Mouse (Mus musculus): ENCODE results near the gene Ppp1r12b. TPM values are rescaled to one million over a fixed set of nuclear protein-coding genes. Genes with fewer than 3 reads are reported as not detected.
A peak's percentile ranks its signal among the peaks of the same experiment; 100 is the strongest.

Ppp1r12b gene
- polyA plus RNA-seq, 1 experiment, result 6.1 TPM

- 80% methylated on average over 8 of the region's 8 CpGs for WGBS
These were observed 241.6 kb downstream of the Ppp1r12b start for GRCm38 (mm10) chr1:134714166-134714565.

GRCm38 (mm10) chr1:134713421-134713969 is 242.2 kb downstream of the Ppp1r12b start:
- Histone ChIP-seq H3K27ac (ENCODE audit: insufficient read depth, low read length) (no peak overlapping the region), H3K36me3 (ENCODE audit: control insufficient read depth, insufficient read depth, low read length) (no peaks in the 10 kb centered on the region), H3K4me1 (ENCODE audit: control insufficient read depth, insufficient read depth, insufficient read length) (peaks cover 4% of the 10 kb centered on the region; the same call in 1 of the 2 replicates), H3K4me3 (ENCODE audit: extremely low read depth, insufficient read depth, insufficient read length) (no peak overlapping the region), H3K27me3 (ENCODE audit: control insufficient read depth, insufficient read depth, low read length) (peaks cover 10% of the 10 kb centered on the region)
- 81% methylated on average over 11 of the region's 11 CpGs for WGBS
- TF ChIP-seq CTCF (IDR thresholded peaks at IDR 0.05; ENCODE audit: extremely low read depth, insufficient read depth, insufficient read length, insufficient replicate concordance) (no peak), POLR2A (IDR thresholded peaks at IDR 0.05; ENCODE audit: low read depth, low read length) (no peak)
- DNase-seq (ENCODE audit: low read depth in 1 of 2, low spot score in 2 of 2), result no peak

More at GRCm38 (mm10) chr1:134714166-134714565, 241.6 kb downstream of the Ppp1r12b start:
- no peak for DNase-seq (ENCODE audit: low read depth in 1 of 2, low spot score in 2 of 2)
- peaks cover 3% of the 10 kb centered on the region for H3K27me3 ChIP-seq (ENCODE audit: control insufficient read depth, insufficient read depth, low read length)
- peaks cover 1% of the 10 kb centered on the region; the same call in 1 of the 2 replicates for H3K4me1 ChIP-seq (ENCODE audit: control insufficient read depth, insufficient read depth, insufficient read length)
- no peaks in the 10 kb centered on the region for H3K36me3 ChIP-seq (ENCODE audit: control insufficient read depth, insufficient read depth, low read length)
- H3K4me3 ChIP-seq (ENCODE audit: extremely low read depth, insufficient read depth, insufficient read length), result no peak overlapping the region
- TF ChIP-seq POLR2A (IDR thresholded peaks at IDR 0.05; ENCODE audit: low read depth, low read length) (no peak), CTCF (IDR thresholded peaks at IDR 0.05; ENCODE audit: extremely low read depth, insufficient read depth, insufficient read length, insufficient replicate concordance) (no peak)
- H3K27ac ChIP-seq (ENCODE audit: insufficient read depth, low read length), result no peak overlapping the region

GRCm38 (mm10) chr1:134712781-134713299 is 242.9 kb downstream of the Ppp1r12b start:
- DNase-seq (ENCODE audit: low read depth in 1 of 2, low spot score in 2 of 2), result no peak
- Histone ChIP-seq H3K27me3 (ENCODE audit: control insufficient read depth, insufficient read depth, low read length) (peaks cover 10% of the 10 kb centered on the region), H3K27ac (ENCODE audit: insufficient read depth, low read length) (no peak overlapping the region), H3K4me1 (ENCODE audit: control insufficient read depth, insufficient read depth, insufficient read length) (peaks cover 4% of the 10 kb centered on the region; the same call in 1 of the 2 replicates), H3K36me3 (ENCODE audit: control insufficient read depth, insufficient read depth, low read length) (no peaks in the 10 kb centered on the region), H3K4me3 (ENCODE audit: extremely low read depth, insufficient read depth, insufficient read length) (no peak overlapping the region)
- WGBS, result 87% methylated on average over 9 of the region's 9 CpGs
- TF ChIP-seq POLR2A (IDR thresholded peaks at IDR 0.05; ENCODE audit: low read depth, low read length), result no peak
- TF ChIP-seq CTCF (IDR thresholded peaks at IDR 0.05; ENCODE audit: extremely low read depth, insufficient read depth, insufficient read length, insufficient replicate concordance), result no peak

- no peak overlapping the region for H3K4me3 ChIP-seq (ENCODE audit: extremely low read depth, insufficient read depth, insufficient read length)
- WGBS, result 69% methylated on average over 5 of the region's 5 CpGs
- no peak overlapping the region for H3K27ac ChIP-seq (ENCODE audit: insufficient read depth, low read length)
- no peaks in the 10 kb centered on the region for H3K36me3 ChIP-seq (ENCODE audit: control insufficient read depth, insufficient read depth, low read length)
- DNase-seq (ENCODE audit: low read depth in 1 of 2, low spot score in 2 of 2), result no peak
- H3K4me1 ChIP-seq (ENCODE audit: control insufficient read depth, insufficient read depth, insufficient read length), result peaks cover 4% of the 10 kb centered on the region; the same call in 1 of the 2 replicates
- H3K27me3 ChIP-seq (ENCODE audit: control insufficient read depth, insufficient read depth, low read length), result peaks cover 10% of the 10 kb centered on the region
- TF ChIP-seq POLR2A (IDR thresholded peaks at IDR 0.05; ENCODE audit: low read depth, low read length) (no peak), CTCF (IDR thresholded peaks at IDR 0.05; ENCODE audit: extremely low read depth, insufficient read depth, insufficient read length, insufficient replicate concordance) (no peak)
These were observed 244.1 kb downstream of the Ppp1r12b start for GRCm38 (mm10) chr1:134711653-134712052.

- peaks cover 10% of the 10 kb centered on the region for H3K27me3 ChIP-seq (ENCODE audit: control insufficient read depth, insufficient read depth, low read length)
- DNase-seq (ENCODE audit: low read depth in 1 of 2, low spot score in 2 of 2), result no peak
- no peak overlapping the region for H3K4me3 ChIP-seq (ENCODE audit: extremely low read depth, insufficient read depth, insufficient read length)
- no peak overlapping the region for H3K27ac ChIP-seq (ENCODE audit: insufficient read depth, low read length)
- peaks cover 4% of the 10 kb centered on the region; the same call in 1 of the 2 replicates for H3K4me1 ChIP-seq (ENCODE audit: control insufficient read depth, insufficient read depth, insufficient read length)
- TF ChIP-seq POLR2A (IDR thresholded peaks at IDR 0.05; ENCODE audit: low read depth, low read length), result no peak
- TF ChIP-seq CTCF (IDR thresholded peaks at IDR 0.05; ENCODE audit: extremely low read depth, insufficient read depth, insufficient read length, insufficient replicate concordance), result no peak
- no peaks in the 10 kb centered on the region for H3K36me3 ChIP-seq (ENCODE audit: control insufficient read depth, insufficient read depth, low read length)
- WGBS, result 93% methylated on average over 7 of the region's 7 CpGs
These were observed 244.7 kb downstream of the Ppp1r12b start for GRCm38 (mm10) chr1:134711061-134711460.

- H3K4me1 ChIP-seq (ENCODE audit: control insufficient read depth, insufficient read depth, insufficient read length), result peaks cover 4% of the 10 kb centered on the region; the same call in 1 of the 2 replicates
- no peak overlapping the region for H3K27ac ChIP-seq (ENCODE audit: insufficient read depth, low read length)
- peaks cover 10% of the 10 kb centered on the region for H3K27me3 ChIP-seq (ENCODE audit: control insufficient read depth, insufficient read depth, low read length)
- TF ChIP-seq POLR2A (IDR thresholded peaks at IDR 0.05; ENCODE audit: low read depth, low read length) (no peak), CTCF (IDR thresholded peaks at IDR 0.05; ENCODE audit: extremely low read depth, insufficient read depth, insufficient read length, insufficient replicate concordance) (no peak)
- H3K4me3 ChIP-seq (ENCODE audit: extremely low read depth, insufficient read depth, insufficient read length), result peak overlapping the region; percentile 37; the same call in 1 of the 2 replicates
- no peak for DNase-seq (ENCODE audit: low read depth in 1 of 2, low spot score in 2 of 2)
- 49% methylated on average over 26 of the region's 26 CpGs for WGBS
- no peaks in the 10 kb centered on the region for H3K36me3 ChIP-seq (ENCODE audit: control insufficient read depth, insufficient read depth, low read length)
These were observed 246.1 kb downstream of the Ppp1r12b start for GRCm38 (mm10) chr1:134709411-134710306.

All from spleen, adult 2 months (tissue).